Mouse (Mus musculus) monocyte, adult 2 months (primary cell): ENCODE data around the gene Tceal9.
"Not testable (repeated sequence)": the region's sequence is repeated elsewhere in the genome, so short reads cannot be mapped to it uniquely, and the experiment has no call there.

Experiments used
- DNase-seq, 2 experiments: peaks; one replicate each; pipeline ENCODE4 v3.0.0; 2022; ENCODE audit warnings: low spot score in 2 of 2, low read depth in 1 of 2

The Tceal9 gene

DNA sequence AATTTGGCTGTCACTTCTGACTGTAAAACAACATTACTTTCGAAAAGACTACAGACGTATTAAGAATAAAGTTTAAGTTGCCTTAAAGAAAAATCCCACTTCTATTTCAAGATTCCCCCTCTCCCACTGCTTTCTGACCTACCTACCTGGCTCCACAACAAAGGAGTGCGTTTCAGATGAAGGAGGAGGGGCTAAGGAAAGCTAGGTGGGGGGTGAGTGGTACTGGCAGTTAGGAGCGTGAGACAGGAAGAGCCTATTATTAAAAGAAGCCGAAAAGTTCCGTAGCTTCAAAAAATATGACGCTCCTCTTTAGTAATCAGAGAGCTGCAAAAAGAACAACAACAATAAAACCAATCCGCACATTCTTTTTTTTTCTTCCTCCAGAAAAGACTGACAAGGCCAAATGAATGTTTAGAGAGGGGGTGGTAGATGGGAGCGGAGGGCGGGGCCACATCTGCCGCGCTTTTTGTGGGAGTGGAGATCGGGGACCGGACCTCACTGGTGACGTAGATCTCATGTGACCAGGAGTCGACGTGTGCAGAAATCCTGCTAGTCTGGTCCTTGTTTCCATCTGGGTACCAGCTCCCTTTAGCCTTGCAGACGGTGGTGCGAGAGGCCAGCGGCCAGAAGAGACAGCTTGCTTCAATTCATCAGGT, at the start of gene Tceal9:
Gene Tceal9 (plus strand): TSS at position 506 of the 656 bp plus-strand sequence.
- peak; percentile 1 to 17 for DNase-seq

- no peak for DNase-seq
These were observed 49.5 kb upstream of the Tceal9 start for GRCm38 (mm10) chrX:136195193-136195944.

DNA sequence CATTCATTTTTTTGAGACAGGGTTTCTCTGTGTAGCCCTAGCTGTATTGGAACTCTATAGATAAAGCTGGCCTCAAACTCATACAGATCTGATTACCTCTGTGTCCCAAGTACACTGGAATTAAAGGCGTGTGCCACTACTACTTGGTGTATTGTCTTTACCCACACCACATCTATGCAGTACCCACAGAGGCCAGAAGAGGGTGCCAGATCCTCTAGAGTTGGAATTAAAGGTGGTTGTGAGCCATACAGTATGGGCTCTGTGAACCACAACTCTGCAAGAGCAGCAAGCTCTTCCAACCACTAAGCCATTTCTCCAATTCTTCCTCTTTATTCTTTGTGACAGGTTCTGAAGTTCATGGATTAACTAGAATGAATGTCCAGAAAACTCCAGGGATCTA, 48.0 kb upstream of the Tceal9 start:
- peak in 1 of 2 experiments; percentile 2 for DNase-seq

- DNase-seq = no peak
These were observed 41.6 kb upstream of the Tceal9 start for GRCm38 (mm10) chrX:136203257-136203656.

GRCm38 (mm10) chrX:136203664-136204066, 41.2 kb upstream of the Tceal9 start, which contains the start of gene Tceal5:
Gene Tceal5, minus strand, starts transcription at chrX:136203876.
- DNase-seq = no peak

- no peak for DNase-seq
These were observed 40.5 kb upstream of the Tceal9 start for GRCm38 (mm10) chrX:136204406-136204805.

DNA sequence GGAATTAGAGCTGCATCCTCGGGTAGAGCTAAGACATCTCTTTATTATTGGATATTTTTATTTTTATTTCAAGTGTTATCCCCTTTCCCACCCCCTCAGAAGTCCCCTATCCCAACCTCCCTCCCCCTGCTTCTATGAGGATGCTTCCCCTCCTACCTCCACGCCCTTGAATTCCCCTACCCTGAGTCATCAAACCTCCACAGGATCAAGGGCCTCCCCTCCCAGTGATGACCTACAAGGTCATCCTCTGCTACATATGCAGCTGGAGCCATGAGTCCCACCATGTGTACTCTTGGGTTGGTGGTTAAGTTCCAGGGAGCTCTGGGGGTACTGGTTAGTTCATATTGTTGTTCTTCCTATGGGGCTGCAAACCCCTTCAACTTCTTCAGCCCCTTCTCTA, 31.5 kb upstream of the Tceal9 start:
- DNase-seq = no peak

GRCm38 (mm10) chrX:136214729-136215677, 29.9 kb upstream of the Tceal9 start, which contains the start of the genes Tceal7 and Bex1:
Gene Tceal7, plus strand, starts transcription at chrX:136214779.
Gene Bex1, minus strand, starts transcription at chrX:136215513.
- DNase-seq = not testable (repeated sequence)

GRCm38 (mm10) chrX:136216303-136216702, 28.6 kb upstream of the Tceal9 start:
- no peak for DNase-seq

DNA sequence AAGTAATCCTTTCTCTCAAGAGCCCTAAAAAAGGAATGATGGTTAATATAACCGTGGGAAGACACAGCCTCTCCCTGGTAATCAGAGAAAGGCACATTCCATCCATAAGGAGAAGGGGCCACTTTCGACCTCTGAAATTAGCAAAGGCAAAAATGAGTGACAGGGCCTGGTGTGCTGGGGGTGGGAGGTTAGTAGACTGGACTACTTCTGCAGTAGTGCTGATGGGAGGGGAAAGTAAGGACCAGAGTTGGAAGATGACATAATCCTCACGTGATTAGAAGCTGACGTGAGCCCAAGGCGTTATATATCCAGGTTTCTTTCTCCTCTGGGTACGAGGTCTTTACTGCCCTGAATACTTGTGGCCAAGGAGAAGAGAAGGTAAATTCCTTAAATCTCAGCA, 21.2 kb upstream of the Tceal9 start:
- no peak for DNase-seq

GRCm38 (mm10) chrX:136227768-136228167, 17.1 kb upstream of the Tceal9 start:
- DNase-seq = no peak

DNA sequence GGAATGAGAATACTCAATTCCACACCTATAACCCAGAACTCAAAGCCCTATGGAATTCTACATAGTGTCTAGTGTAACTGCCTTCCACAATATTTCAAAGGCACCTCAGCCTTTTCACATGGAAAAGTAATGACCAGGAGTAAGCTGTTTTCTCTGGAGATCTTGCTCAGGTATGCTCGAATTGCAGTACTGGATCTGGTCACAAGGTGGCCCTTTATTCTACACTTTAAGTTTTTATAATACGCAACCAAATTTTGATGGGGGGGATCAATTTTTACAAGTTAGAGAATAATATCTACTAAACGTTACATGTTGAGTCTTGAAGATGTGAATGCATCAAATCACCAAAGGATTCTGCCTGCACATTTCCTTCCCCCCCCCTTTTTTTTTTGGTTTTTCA, 6.8 kb upstream of the Tceal9 start:
- DNase-seq = no peak

DNA sequence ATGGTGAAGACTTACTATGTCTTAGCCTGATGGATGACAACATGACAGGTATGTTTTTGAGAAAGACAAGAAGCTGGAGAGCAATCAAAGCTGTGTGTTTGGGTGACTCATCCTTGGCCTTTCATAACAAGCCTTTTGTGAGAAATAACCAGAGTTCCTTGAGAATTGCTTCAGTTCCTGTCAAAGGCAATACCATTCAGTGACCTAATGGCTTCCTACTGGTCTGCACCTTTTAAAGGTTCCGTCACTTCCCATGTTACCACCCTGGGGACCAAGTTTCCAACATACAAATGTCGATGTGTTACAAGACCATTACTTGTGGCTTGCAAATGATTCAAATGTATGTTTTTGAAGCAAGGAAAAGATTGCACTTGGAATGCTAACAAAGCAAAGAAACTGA, 1.7 kb upstream of the Tceal9 start:
- DNase-seq = no peak

- no peak for DNase-seq
These were observed 717 bp downstream of the Tceal9 start for GRCm38 (mm10) chrX:136245521-136246071.

- DNase-seq = no peak
These were observed 3.9 kb downstream of the Tceal9 start for GRCm38 (mm10) chrX:136248811-136249210.

- DNase-seq = no peak
These were observed 4.8 kb downstream of the Tceal9 start for GRCm38 (mm10) chrX:136249671-136250070.

- DNase-seq = no peak
These were observed 7.3 kb downstream of the Tceal9 start for GRCm38 (mm10) chrX:136252023-136252729.

DNA sequence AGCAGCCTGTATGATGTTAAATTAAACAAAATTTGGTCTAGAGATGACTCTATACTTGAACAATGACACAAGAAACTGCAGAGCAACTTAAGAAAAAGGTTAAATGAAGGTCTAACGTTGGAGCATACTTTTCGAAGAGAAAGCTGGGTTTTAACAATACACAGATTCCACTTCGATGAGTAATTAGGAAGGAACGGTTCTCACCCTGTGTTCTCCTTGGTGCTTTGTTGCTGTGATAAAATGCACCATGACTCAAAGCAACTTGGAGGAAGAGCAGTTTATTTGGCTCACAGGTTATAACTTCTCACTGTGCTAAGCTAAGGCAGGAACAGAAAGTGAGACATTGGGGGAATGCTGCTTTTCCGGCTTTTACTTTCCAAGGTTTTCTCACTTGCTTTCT, 22.8 kb downstream of the Tceal9 start:
- no peak for DNase-seq

GRCm38 (mm10) chrX:136268173-136268572, 23.3 kb downstream of the Tceal9 start:
- DNase-seq = no peak

GRCm38 (mm10) chrX:136269743-136270392, 25.0 kb downstream of the Tceal9 start, which contains the start of gene Bex3:
Gene Bex3, plus strand, starts transcription at chrX:136270253.
- DNase-seq = not testable (repeated sequence)
